ENCODE assay signal across 8 mouse cellular contexts in the genomic region with DNA sequence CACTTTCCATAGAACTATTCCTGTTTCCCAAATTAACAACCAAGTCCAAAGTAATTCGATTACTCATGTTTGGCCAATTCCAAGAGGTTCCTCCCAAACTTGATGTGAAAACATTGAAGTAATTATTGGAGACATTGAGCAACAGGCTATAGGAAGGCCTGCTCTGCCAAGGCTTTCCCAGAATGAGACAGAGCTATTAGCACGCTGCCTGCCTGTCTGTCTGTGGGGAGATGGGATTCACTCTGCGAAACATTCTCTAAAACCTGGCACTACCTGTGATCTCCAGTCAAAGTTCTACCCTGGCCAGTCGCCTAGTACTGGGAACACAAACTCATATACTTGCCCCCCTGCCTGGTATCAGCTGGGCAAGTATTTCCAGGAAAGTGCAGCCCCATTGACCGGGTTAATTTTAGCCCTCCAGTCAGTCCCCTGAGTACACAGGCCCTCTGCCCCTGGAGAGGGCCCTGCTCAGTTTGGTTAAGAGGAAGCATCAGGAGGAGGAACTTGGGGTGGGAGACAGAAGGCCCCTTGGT. TPM values are rescaled to one million over a fixed set of nuclear protein-coding genes. Genes with fewer than 3 reads are reported as not detected.
DNase-seq lines count a peak whose midpoint lies in the region; ATAC-seq and TF ChIP-seq lines count a peak whose summit lies in the region.

No protein-coding gene starts in this region.

- H3K9ac ChIP-seq in hindbrain, embryonic 12.5 days = peak overlapping the region; percentile 84
- H3K9ac ChIP-seq in liver, adult 2 months (ENCODE audit: low read depth, low read length) = peak overlapping the region; percentile 43
- peak overlapping the region; percentile 93 for H3K9ac ChIP-seq in stomach, embryonic 14.5 days (replicated peaks; ENCODE audit: low read depth, low read length)

- peak; percentile 47 to 51 for DNase-seq in spleen, postnatal 36 days (ENCODE audit: low spot score in 2 of 2)
- DNase-seq in spleen, adult 18-20 months = no peak
- no peak for DNase-seq in forebrain, embryonic 10.5 days (ENCODE audit: extremely low spot score, low spot score)
- DNase-seq in liver, adult 2 months (ENCODE audit: extremely low read depth, low read depth, low spot score) = peak; percentile 90
- DNase-seq in cerebellum, postnatal 4 days (ENCODE audit: low spot score in 2 of 2) = no peak
- DNase-seq in left cerebral cortex, postnatal 14 days (ENCODE audit: low spot score in 2 of 2) = no peak

- no peaks in the 10 kb centered on the region for H3K9me3 ChIP-seq in forebrain, embryonic 10.5 days
- no peaks in the 10 kb centered on the region for H3K9me3 ChIP-seq in hindbrain, embryonic 12.5 days (replicated peaks)
- H3K9me3 ChIP-seq in stomach, embryonic 14.5 days (ENCODE audit: control insufficient read depth, low read depth, low read length) = no peaks in the 10 kb centered on the region

- intact Hi-C loops in left cerebral cortex, postnatal 14 days (cut with DNase I) = no loop called here

- no peak for ATAC-seq in hindbrain, embryonic 12.5 days (ENCODE audit: low FRiP score)
- ATAC-seq in stomach, embryonic 14.5 days (ENCODE audit: insufficient number of reproducible peaks, insufficient read depth, low FRiP score, low read depth) = no peak

- H3K4me1 ChIP-seq in forebrain, embryonic 10.5 days = peaks cover 41% of the 10 kb centered on the region
- H3K4me1 ChIP-seq in hindbrain, embryonic 12.5 days = peaks cover 31% of the 10 kb centered on the region
- H3K4me1 ChIP-seq in liver, adult 2 months (ENCODE audit: control insufficient read depth, insufficient read depth, low read length) = peaks cover 30% of the 10 kb centered on the region
- peaks cover 30% of the 10 kb centered on the region for H3K4me1 ChIP-seq in stomach, embryonic 14.5 days (ENCODE audit: control insufficient read depth, insufficient read depth, low read length)

- TF ChIP-seq POLR2A in liver, adult 2 months (IDR thresholded peaks at IDR 0.05; ENCODE audit: extremely low read depth, insufficient read depth, low read length) = 0 out of 2 replicates have a peak, but pooled peaks have one; percentile 4

- TF ChIP-seq CTCF in liver, adult 2 months (IDR thresholded peaks at IDR 0.05; ENCODE audit: low read depth, low read length) = no peak

- H3K4me2 ChIP-seq in hindbrain, embryonic 12.5 days (replicated peaks) = peak overlapping the region; percentile 81
- peak overlapping the region; percentile 90 for H3K4me2 ChIP-seq in stomach, embryonic 14.5 days (replicated peaks; ENCODE audit: low read depth, low read length)

- 62% methylated on average over 5 of the region's 5 CpGs for WGBS in forebrain, embryonic 10.5 days
- 41% methylated on average over 5 of the region's 5 CpGs for WGBS in hindbrain, embryonic 12.5 days
- under 1% methylated on average over 5 of the region's 5 CpGs for whole genome bisulfite sequencing in liver, adult 2 months
- WGBS in stomach, embryonic 14.5 days = 28% methylated on average over 5 of the region's 5 CpGs

- peaks cover 26% of the 10 kb centered on the region for H3K79me2 ChIP-seq in liver, adult 2 months (ENCODE audit: control insufficient read depth, insufficient read depth, low read length)

- no peaks in the 10 kb centered on the region for H3K27me3 ChIP-seq in forebrain, embryonic 10.5 days (ENCODE audit: poor library complexity, severe bottlenecking)
- H3K27me3 ChIP-seq in hindbrain, embryonic 12.5 days = no peaks in the 10 kb centered on the region
- H3K27me3 ChIP-seq in liver, adult 2 months (ENCODE audit: control insufficient read depth, insufficient read depth, low read length) = no peaks in the 10 kb centered on the region
- no peaks in the 10 kb centered on the region for H3K27me3 ChIP-seq in stomach, embryonic 14.5 days (ENCODE audit: control insufficient read depth, insufficient read depth, low read length)

- peak overlapping the region; percentile 94 for H3K27ac ChIP-seq in forebrain, embryonic 10.5 days
- H3K27ac ChIP-seq in hindbrain, embryonic 12.5 days = no peak overlapping the region
- peak overlapping the region; percentile 98 for H3K27ac ChIP-seq in liver, adult 2 months (replicated peaks; ENCODE audit: insufficient read depth, low read depth, low read length)
- H3K27ac ChIP-seq in stomach, embryonic 14.5 days (ENCODE audit: low read length) = peak overlapping the region; percentile 96

- peak overlapping the region; percentile 82 for H3K4me3 ChIP-seq in forebrain, embryonic 10.5 days
- peak overlapping the region; percentile 77 for H3K4me3 ChIP-seq in hindbrain, embryonic 12.5 days
- H3K4me3 ChIP-seq in liver, adult 2 months (ENCODE audit: insufficient read depth, low read depth, low read length) = peak overlapping the region; percentile 99
- H3K4me3 ChIP-seq in stomach, embryonic 14.5 days (ENCODE audit: low read depth, low read length) = peak overlapping the region; percentile 87

- no peaks in the 10 kb centered on the region; the same call in 1 of the 2 replicates for H3K36me3 ChIP-seq in forebrain, embryonic 10.5 days (replicated peaks)
- H3K36me3 ChIP-seq in hindbrain, embryonic 12.5 days = no peaks in the 10 kb centered on the region
- H3K36me3 ChIP-seq in liver, adult 2 months (ENCODE audit: control insufficient read depth, insufficient read depth, low read length) = no peaks in the 10 kb centered on the region
- H3K36me3 ChIP-seq in stomach, embryonic 14.5 days (ENCODE audit: control insufficient read depth, insufficient read depth, low read length) = peaks cover 3% of the 10 kb centered on the region; the same call in 1 of the 2 replicates

RNA-seq across cellular contexts. Expression of gene B4galt1, which starts 1.5 kb away (rescaled TPM):
- 20.1 TPM in 2 replicates for polyA plus RNA-seq in forebrain, embryonic 10.5 days (2016; fragmentation: Nextera tagmentation; extraction: Ambion mirVana)
- 20.3 and 21.5 TPM in 2 replicates for polyA plus RNA-seq in hindbrain, embryonic 12.5 days (2016; fragmentation: Nextera tagmentation; extraction: Ambion mirVana)
- 11.0 and 13.8 TPM in 2 replicates for total RNA-seq in liver, adult 2 months (2014; rRNA removed)
- polyA plus RNA-seq in liver, adult 2 months (2012; rRNA removed) = 20.7 and 28.1 TPM in 2 replicates
- polyA plus RNA-seq in stomach, embryonic 14.5 days (2014; fragmentation: Nextera tagmentation; extraction: Ambion mirVana) = 53.4 and 55.6 TPM in 2 replicates
- 1 to 10 TPM; 6.5 to 9.0 TPM for total RNA-seq in left cerebral cortex, postnatal 14 days (2021)

Comparison
In these comparisons a context has a peak if more than half of its experiments do, and no peak if none do; other contexts are left out.
1. DNase-seq: peak in spleen, postnatal 36 days (2 of 2) and liver, adult 2 months (single experiment); none in spleen, adult 18-20 months (0 of 2), forebrain, embryonic 10.5 days (single experiment), cerebellum, postnatal 4 days (0 of 2) and left cerebral cortex, postnatal 14 days (0 of 2).
2. H3K9ac ChIP-seq: peak in every context shown above with its lines; median percentile 93 in stomach, embryonic 14.5 days; 84 in hindbrain, embryonic 12.5 days; 43 in liver, adult 2 months.
3. Peak in every context shown above with its lines, with median percentiles within 50 percentile points of each other: H3K4me3 ChIP-seq.